Mouse (Mus musculus): ENCODE measurements around the gene Rps16. TPM values are rescaled to one million over a fixed set of nuclear protein-coding genes. Genes with fewer than 3 reads are reported as not detected.
"Not testable (repeated sequence)": the region's sequence is repeated elsewhere in the genome, so short reads cannot be mapped to it uniquely, and the experiment has no call there.

Gene Rps16
- polyA plus RNA-seq, 1 experiment from 2014 or later: 824 TPM

- not testable (repeated sequence) for H3K4me3 ChIP-seq (ENCODE audit: low read depth, low read length); H3K9ac ChIP-seq (ENCODE audit: low read length); H3K4me1 ChIP-seq (ENCODE audit: control insufficient read depth, insufficient read depth, low read length); H3K27me3 ChIP-seq (ENCODE audit: control insufficient read depth, insufficient read depth, low read length); H3K4me2 ChIP-seq; H3K36me3 ChIP-seq (ENCODE audit: control insufficient read depth, insufficient read depth, low read length); DNase-seq (ENCODE audit: low spot score, missing footprints); H3K27ac ChIP-seq (ENCODE audit: low read depth, low read length); ATAC-seq (ENCODE audit: low FRiP score); H3K9me3 ChIP-seq (ENCODE audit: control insufficient read depth, low read length)
- WGBS: 83% methylated on average over 7 of the region's 7 CpGs
Observed at GRCm38 (mm10) chr7:28387384-28387783, 36.9 kb downstream of the Rps16 start.

- Histone ChIP-seq H3K9ac (ENCODE audit: low read length) (no peak overlapping the region), H3K27me3 (ENCODE audit: control insufficient read depth, insufficient read depth, low read length) (no peaks in the 10 kb centered on the region), H3K9me3 (ENCODE audit: control insufficient read depth, low read length) (no peaks in the 10 kb centered on the region), H3K4me2 (no peak overlapping the region), H3K27ac (ENCODE audit: low read depth, low read length) (no peak overlapping the region), H3K4me1 (ENCODE audit: control insufficient read depth, insufficient read depth, low read length) (peaks cover 12% of the 10 kb centered on the region), H3K4me3 (ENCODE audit: low read depth, low read length) (no peak overlapping the region), H3K36me3 (ENCODE audit: control insufficient read depth, insufficient read depth, low read length) (peaks cover 3% of the 10 kb centered on the region; the same call in 1 of the 2 replicates)
- ATAC-seq (ENCODE audit: low FRiP score) (no peak), DNase-seq (ENCODE audit: low spot score, missing footprints) (no peak)
- WGBS: 96% methylated on average over 3 of the region's 3 CpGs
Observed at GRCm38 (mm10) chr7:28390331-28390730, 39.9 kb downstream of the Rps16 start.

GRCm38 (mm10) chr7:28392429-28393271 is 42.2 kb downstream of the Rps16 start, which contains the start of the genes Med29 and Paf1:
Med29 (minus strand) TSS chr7:28392708.
Paf1 (plus strand) TSS chr7:28392951.
- peak within 1 kb of the TSS; percentile 74 for H3K4me3 ChIP-seq (ENCODE audit: low read depth, low read length)
- peak within 1 kb of the TSS; percentile 10; the same call in 1 of the 2 replicates for H3K27ac ChIP-seq (ENCODE audit: low read depth, low read length)
- DNase-seq (ENCODE audit: low spot score, missing footprints) (peak; percentile 98), ATAC-seq (ENCODE audit: low FRiP score) (peak; percentile 98)
- no peaks in the 10 kb centered on the region for H3K27me3 ChIP-seq (ENCODE audit: control insufficient read depth, insufficient read depth, low read length)
- WGBS: under 1% methylated on average over 58 of the region's 58 CpGs
- H3K9me3 ChIP-seq (ENCODE audit: control insufficient read depth, low read length): no peaks in the 10 kb centered on the region
- peak within 1 kb of the TSS; percentile 87 for H3K9ac ChIP-seq (ENCODE audit: low read length)
- peak within 1 kb of the TSS; percentile 93 for H3K4me2 ChIP-seq
- H3K4me1 ChIP-seq (ENCODE audit: control insufficient read depth, insufficient read depth, low read length): peaks cover 12% of the 10 kb centered on the region
- H3K36me3 ChIP-seq (ENCODE audit: control insufficient read depth, insufficient read depth, low read length): peaks cover 14% of the 10 kb centered on the region

GRCm38 (mm10) chr7:28393272-28393951 is 43.0 kb downstream of the Rps16 start:
- H3K9me3 ChIP-seq (ENCODE audit: control insufficient read depth, low read length): no peaks in the 10 kb centered on the region
- H3K36me3 ChIP-seq (ENCODE audit: control insufficient read depth, insufficient read depth, low read length): peaks cover 17% of the 10 kb centered on the region
- peak overlapping the region; percentile 93 for H3K4me2 ChIP-seq
- no peaks in the 10 kb centered on the region for H3K27me3 ChIP-seq (ENCODE audit: control insufficient read depth, insufficient read depth, low read length)
- 9% methylated on average over 22 of the region's 22 CpGs for WGBS
- DNase-seq (ENCODE audit: low spot score, missing footprints): no peak
- peak overlapping the region; percentile 67 for H3K4me3 ChIP-seq (ENCODE audit: low read depth, low read length)
- H3K27ac ChIP-seq (ENCODE audit: low read depth, low read length): peak overlapping the region; percentile 10; the same call in 1 of the 2 replicates
- H3K9ac ChIP-seq (ENCODE audit: low read length): peak overlapping the region; percentile 87
- peak; percentile 11; the same call in 1 of the 2 replicates for ATAC-seq (ENCODE audit: low FRiP score)
- peaks cover 12% of the 10 kb centered on the region for H3K4me1 ChIP-seq (ENCODE audit: control insufficient read depth, insufficient read depth, low read length)

GRCm38 (mm10) chr7:28395425-28395824 is 45.0 kb downstream of the Rps16 start:
- 91% methylated on average over 4 of the region's 4 CpGs for WGBS
- Histone ChIP-seq H3K4me3 (ENCODE audit: low read depth, low read length) (no peak overlapping the region), H3K36me3 (ENCODE audit: control insufficient read depth, insufficient read depth, low read length) (peaks cover 26% of the 10 kb centered on the region), H3K9ac (ENCODE audit: low read length) (no peak overlapping the region), H3K27ac (ENCODE audit: low read depth, low read length) (no peak overlapping the region), H3K4me2 (no peak overlapping the region), H3K27me3 (ENCODE audit: control insufficient read depth, insufficient read depth, low read length) (no peaks in the 10 kb centered on the region), H3K9me3 (ENCODE audit: control insufficient read depth, low read length) (no peaks in the 10 kb centered on the region), H3K4me1 (ENCODE audit: control insufficient read depth, insufficient read depth, low read length) (peaks cover 12% of the 10 kb centered on the region)
- ATAC-seq (ENCODE audit: low FRiP score) (no peak), DNase-seq (ENCODE audit: low spot score, missing footprints) (no peak)

- 69% methylated on average over 3 of the region's 3 CpGs for WGBS
- H3K36me3 ChIP-seq (ENCODE audit: control insufficient read depth, insufficient read depth, low read length): peaks cover 37% of the 10 kb centered on the region
Observed at GRCm38 (mm10) chr7:28398000-28398399, 47.5 kb downstream of the Rps16 start.

GRCm38 (mm10) chr7:28398696-28399340 is 48.4 kb downstream of the Rps16 start:
- Histone ChIP-seq H3K4me3 (ENCODE audit: low read depth, low read length) (no peak overlapping the region), H3K36me3 (ENCODE audit: control insufficient read depth, insufficient read depth, low read length) (peaks cover 44% of the 10 kb centered on the region), H3K9ac (ENCODE audit: low read length) (no peak overlapping the region), H3K9me3 (ENCODE audit: control insufficient read depth, low read length) (no peaks in the 10 kb centered on the region), H3K27me3 (ENCODE audit: control insufficient read depth, insufficient read depth, low read length) (no peaks in the 10 kb centered on the region), H3K4me1 (ENCODE audit: control insufficient read depth, insufficient read depth, low read length) (peaks cover under 1% of the 10 kb centered on the region; the same call in 1 of the 2 replicates), H3K4me2 (no peak overlapping the region), H3K27ac (ENCODE audit: low read depth, low read length) (no peak overlapping the region)
- no peak for DNase-seq (ENCODE audit: low spot score, missing footprints)
- ATAC-seq (ENCODE audit: low FRiP score): no peak
- WGBS: 93% methylated on average over 10 of the region's 10 CpGs

More at GRCm38 (mm10) chr7:28398000-28398399, 47.5 kb downstream of the Rps16 start:
- ATAC-seq (ENCODE audit: low FRiP score) (no peak), DNase-seq (ENCODE audit: low spot score, missing footprints) (peak; percentile 88)
- Histone ChIP-seq H3K4me2 (no peak overlapping the region), H3K4me3 (ENCODE audit: low read depth, low read length) (no peak overlapping the region), H3K4me1 (ENCODE audit: control insufficient read depth, insufficient read depth, low read length) (peaks cover 6% of the 10 kb centered on the region), H3K27ac (ENCODE audit: low read depth, low read length) (no peak overlapping the region), H3K9me3 (ENCODE audit: control insufficient read depth, low read length) (no peaks in the 10 kb centered on the region), H3K9ac (ENCODE audit: low read length) (no peak overlapping the region), H3K27me3 (ENCODE audit: control insufficient read depth, insufficient read depth, low read length) (no peaks in the 10 kb centered on the region)

- 91% methylated on average over 1 of the region's 1 CpGs for WGBS
- Histone ChIP-seq H3K27ac (ENCODE audit: low read depth, low read length) (no peak overlapping the region), H3K4me3 (ENCODE audit: low read depth, low read length) (no peak overlapping the region), H3K4me2 (no peak overlapping the region), H3K36me3 (ENCODE audit: control insufficient read depth, insufficient read depth, low read length) (peaks cover 53% of the 10 kb centered on the region), H3K9ac (ENCODE audit: low read length) (no peak overlapping the region), H3K4me1 (ENCODE audit: control insufficient read depth, insufficient read depth, low read length) (no peaks in the 10 kb centered on the region), H3K9me3 (ENCODE audit: control insufficient read depth, low read length) (no peaks in the 10 kb centered on the region), H3K27me3 (ENCODE audit: control insufficient read depth, insufficient read depth, low read length) (no peaks in the 10 kb centered on the region)
- ATAC-seq (ENCODE audit: low FRiP score) (no peak), DNase-seq (ENCODE audit: low spot score, missing footprints) (no peak)
Observed at GRCm38 (mm10) chr7:28401030-28401429, 50.6 kb downstream of the Rps16 start.

Data from midbrain, embryonic 11.5 days (tissue).